Mouse (Mus musculus): ENCODE measurements around the gene Pah.

GRCm38 (mm10) chr10:87492332-87492660 is 29.3 kb upstream of the Pah start:
- TF ChIP-seq CTCF (IDR thresholded peaks at IDR 0.05; ENCODE audit: insufficient read depth, low read depth, low read length) (no peak), POLR2A (IDR thresholded peaks at IDR 0.05; ENCODE audit: insufficient read depth, low read depth, low read length) (no peak)
